Mouse (Mus musculus): Measurements from ENCODE around the gene 1700016D06Rik.

GRCm38 (mm10) chr8:11735672-11736235 lies 34.9 kb upstream of the 1700016D06Rik start:
- TF ChIP-seq MXI1 (IDR thresholded peaks at IDR 0.05; ENCODE audit: low read depth, low read length) (no peak), MAX (IDR thresholded peaks at IDR 0.05; ENCODE audit: low read length) (no peak), TBP (IDR thresholded peaks at IDR 0.05; ENCODE audit: low read depth, low read length) (no peak), CTCF (IDR thresholded peaks at IDR 0.05 in 2 of 3, conservative IDR thresholded peaks at IDR 0.05 in 1 of 3; ENCODE audit: control insufficient read depth in 1 of 3, insufficient read depth in 1 of 3, low read depth in 2 of 3, low read length in 3 of 3, poor library complexity in 1 of 3, severe bottlenecking in 1 of 3) (no peak), CHD2 (IDR thresholded peaks at IDR 0.05; ENCODE audit: low read length) (no peak)

Data from MEL (cell line).